Mouse (Mus musculus): ENCODE results near the gene Sct. TPM values are rescaled to one million over a fixed set of nuclear protein-coding genes. Genes with fewer than 3 reads are reported as not detected.

The Sct gene
- not detected in 2 replicates for total RNA-seq (2017)

DNA sequence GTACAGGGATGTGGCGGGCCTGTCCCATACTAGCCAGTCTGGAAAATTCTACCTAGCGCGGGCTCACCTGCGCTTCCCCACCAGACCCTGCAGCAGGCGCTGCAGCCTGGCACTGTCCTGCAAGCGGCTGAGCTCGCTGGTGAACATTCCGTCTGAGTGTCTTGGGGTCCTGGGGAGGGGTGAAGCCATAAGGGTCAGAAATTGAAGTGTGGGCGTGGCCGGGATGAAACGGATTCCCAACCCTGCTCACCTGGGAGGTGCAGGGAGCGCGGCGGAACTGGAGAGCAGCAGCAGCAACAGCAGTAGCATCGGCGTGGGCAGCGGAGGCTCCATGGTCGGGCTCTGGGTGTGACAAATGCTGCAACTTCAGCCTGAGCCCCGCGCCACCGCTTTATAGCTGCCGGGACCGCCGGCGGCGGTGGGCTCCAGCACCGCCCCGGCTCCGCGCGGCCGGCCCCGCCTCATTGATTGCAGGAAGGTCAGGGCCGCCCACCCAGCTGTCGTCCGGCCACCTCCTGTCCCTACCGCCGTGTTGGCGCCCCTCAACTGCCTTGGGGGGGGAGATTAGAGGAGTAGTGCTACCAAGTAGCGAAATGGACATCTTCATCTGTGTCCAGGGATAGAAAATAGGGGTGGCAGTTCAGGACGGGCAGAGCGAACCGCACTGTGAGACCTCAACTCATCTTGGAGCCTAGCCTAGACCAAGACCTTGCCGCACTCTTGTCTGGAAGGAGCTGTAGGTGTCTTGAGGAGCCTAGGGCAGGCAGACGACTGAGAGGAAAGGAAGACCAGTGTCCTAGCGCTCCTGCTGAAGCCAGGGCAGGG is at the start of gene Sct:
Gene Sct (minus strand): TSS at position 368 of the 825 bp plus-strand sequence.
- peak; percentile 47 for ATAC-seq (replicated peaks; ENCODE audit: low read depth, poor library complexity, severe bottlenecking)

DNA sequence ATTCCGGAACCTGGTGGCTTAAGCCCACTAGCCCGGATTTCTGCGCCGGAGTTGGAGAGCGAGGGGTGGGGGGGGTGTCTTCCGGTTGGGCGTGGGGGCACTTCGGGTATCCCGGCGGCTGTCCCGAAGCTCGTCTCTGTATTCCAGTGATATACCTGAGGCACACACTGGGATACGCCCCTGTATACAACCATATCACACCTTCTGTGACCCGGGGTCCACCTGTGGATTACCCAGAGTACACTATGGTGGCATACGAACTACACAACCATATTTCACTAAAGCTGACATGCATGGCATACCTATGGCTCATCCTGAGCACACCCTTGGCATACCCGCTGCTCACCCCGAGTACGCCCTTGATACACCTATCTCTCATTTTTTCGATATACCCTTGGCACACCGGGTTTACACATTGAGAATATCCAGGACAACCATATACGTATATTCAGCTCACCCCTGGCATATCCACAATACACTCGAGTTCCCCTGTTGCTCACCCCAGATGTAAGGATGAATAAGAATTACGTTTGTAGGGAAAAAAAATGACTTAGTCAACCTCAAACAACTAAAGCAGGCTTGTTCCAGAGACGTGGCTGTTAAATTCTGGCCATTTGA is 49.5 kb upstream of the Sct start:
- ATAC-seq (replicated peaks; ENCODE audit: low read depth, poor library complexity, severe bottlenecking), result no peak

DNA sequence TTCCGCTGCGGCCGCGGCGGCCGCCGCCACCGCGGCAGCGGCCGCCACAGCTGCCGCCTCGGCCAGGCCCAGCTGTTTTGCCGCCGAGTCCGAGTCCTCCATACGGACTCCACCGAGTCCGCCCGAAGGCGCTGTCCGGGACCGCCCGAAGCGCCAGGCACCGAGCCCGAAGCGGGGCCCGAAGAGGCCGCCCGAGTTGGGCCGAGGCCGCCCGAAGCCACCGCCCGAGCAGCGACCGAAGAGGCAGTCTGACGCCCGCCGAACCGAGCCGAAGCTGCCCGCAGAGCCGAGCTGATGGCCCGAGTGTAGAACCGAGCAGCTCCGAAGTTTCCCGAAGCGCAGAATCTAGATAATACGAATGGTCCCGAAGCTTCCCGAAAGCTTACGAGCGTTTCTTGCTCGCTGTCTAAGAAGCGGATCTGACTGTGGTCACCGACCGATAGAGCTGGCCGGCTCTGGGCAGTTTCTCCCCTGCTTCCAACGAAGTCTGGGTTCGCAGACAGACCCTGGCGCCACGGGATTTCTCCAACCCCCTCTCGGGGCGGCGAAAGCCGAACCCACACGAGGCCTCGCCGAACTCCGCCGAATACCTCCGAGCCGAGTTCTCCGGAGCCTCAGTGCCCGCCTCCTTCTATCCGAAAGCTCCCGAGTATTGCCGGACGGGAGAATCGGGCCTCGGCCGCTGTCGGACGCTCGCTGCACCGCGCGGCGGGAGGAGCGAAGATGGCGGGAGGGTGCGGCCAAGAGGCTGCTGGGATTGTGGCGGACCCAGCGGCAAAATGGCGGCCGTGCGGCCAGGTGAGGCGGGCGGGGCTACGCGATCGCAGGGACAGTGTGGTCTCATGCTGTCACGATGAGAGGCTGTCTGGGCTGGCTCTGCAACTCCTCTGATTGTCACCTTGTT is 48.8 kb upstream of the Sct start, which contains the start of the genes Deaf1 and Tmem80:
Gene Deaf1 (minus strand): TSS at position 222 of the 904 bp plus-strand sequence.
Gene Tmem80 (plus strand): TSS at position 271 of the 904 bp plus-strand sequence.
- ATAC-seq (replicated peaks; ENCODE audit: low read depth, poor library complexity, severe bottlenecking), result peak; percentile 92

DNA sequence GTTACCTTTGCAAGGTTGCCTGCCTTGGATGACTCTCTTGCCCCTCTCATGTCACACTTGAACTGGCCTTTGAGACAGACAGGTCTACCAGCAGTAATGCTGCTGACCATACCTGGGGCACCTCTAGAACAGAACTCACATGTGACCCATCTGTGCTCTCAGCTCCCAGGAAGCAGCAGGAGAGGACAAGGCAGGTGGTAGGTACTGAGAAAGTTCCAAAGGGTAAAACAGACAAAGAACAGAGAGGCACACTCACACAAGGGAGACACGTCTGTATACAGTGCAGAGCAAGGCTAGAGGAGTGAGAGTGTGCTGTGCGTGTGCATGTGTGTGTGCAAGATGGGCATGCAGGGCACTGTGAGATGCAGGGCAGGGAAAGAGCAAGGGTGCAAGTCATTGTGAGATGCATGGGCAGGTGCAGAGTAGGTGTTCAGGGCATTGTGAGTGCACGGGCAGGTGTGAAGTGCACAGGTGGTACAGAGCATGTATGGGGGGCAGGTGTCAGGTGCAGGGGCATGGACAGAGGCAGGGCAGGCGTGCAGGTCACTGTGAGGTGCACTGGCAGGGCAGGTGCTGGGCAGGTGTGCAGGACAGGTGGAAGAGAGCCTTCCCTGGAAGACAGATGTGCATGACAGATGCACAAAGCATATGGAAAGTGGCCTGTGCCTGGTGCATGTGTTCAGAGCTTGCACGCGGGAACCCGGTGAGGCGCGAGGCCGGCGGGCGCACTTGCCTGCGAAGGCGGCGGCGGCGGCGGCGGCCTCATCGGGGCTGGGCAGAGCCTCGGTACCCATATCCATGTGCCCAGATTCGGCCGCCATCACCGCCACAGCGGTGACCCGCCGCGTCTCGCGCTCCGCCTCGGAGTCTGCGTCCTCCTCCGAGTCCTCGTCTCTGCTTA is 47.9 kb upstream of the Sct start:
- 0 out of 2 replicates have a peak, but pooled peaks have one; percentile 0 for ATAC-seq (replicated peaks; ENCODE audit: low read depth, poor library complexity, severe bottlenecking)

DNA sequence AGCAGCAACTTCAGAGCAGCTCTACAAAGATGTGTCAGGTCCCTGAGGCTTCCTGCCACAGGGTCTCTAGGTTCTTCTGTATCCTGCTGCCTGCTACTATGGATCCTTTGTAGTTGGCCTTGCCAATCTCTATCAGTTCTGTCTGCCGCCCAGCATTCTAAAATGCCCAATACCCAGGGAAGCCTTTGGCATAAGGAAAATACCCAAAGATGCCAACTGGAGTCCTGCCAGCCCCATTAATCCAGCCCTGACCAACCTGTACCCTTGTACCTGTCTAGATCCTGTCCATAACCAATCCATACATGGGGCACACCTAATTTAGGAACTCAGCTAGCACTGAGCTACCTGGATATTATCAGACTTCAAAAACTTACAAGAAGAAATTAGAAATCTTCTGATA is 45.8 kb upstream of the Sct start:
- no peak for ATAC-seq (replicated peaks; ENCODE audit: low read depth, poor library complexity, severe bottlenecking)

DNA sequence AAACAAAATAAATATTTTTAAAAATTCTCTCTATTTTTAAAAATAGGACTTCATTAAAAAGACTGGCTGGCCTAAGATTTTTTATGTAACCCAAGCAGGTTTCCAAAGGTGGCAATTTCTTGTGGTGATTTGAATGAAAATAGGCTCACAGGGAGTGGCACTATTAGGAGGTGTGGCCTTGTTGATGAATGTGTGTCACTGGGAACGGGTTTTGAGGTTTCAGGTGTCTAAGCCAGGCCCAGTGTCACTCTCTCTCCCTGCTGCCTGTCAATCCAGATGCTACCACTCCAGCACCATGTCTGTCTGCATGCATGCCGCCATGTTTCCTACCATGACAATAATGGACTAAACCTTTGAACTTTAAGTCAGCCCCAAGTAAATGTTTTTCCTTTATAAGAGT is 40.5 kb upstream of the Sct start:
- ATAC-seq (replicated peaks; ENCODE audit: low read depth, poor library complexity, severe bottlenecking), result no peak

DNA sequence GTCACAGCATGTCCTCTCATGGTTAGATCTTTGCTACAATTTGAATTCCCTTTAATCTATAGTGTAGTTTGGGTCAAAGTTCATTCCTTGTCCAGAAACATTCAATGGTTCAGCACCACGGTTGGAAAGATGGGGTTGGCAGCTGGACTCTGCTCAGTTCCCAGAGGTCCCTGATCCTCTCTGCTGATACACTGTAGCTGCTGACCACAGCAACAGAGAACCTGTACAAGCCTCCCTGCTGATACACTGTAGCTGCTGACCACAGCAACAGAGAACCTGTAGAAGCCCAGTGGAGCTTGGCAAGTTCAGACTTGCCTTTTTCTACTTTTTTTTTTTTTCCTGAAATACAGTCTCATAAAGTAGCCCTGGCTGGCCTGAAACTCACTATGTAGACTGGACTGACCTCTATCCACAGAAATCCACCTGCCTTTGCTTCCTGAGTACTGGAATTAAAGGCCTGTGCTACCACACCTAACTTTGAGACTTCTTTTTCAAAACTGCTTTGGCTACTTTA is 38.7 kb upstream of the Sct start:
- no peak for ATAC-seq (replicated peaks; ENCODE audit: low read depth, poor library complexity, severe bottlenecking)

DNA sequence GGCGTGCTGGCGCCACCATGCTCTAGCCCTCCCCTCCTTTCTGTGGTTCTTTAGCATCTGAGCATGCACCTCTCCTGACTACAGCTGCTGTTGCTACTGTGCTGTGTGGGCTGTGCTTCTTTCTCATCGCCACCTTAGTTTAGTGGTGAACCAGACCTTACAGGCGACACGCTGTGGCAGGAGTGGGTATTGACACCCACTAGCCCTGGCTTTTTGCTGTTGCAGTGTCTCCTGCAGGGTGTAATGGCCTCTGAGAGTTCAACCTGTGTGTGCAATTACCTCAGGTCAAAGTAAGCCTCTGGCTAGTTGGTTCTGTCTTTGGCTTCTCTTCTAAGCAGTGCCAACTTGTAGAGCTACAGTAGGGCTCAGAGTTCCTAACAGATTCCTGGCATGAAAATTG is 37.0 kb upstream of the Sct start:
- ATAC-seq (replicated peaks; ENCODE audit: low read depth, poor library complexity, severe bottlenecking), result peak; percentile 94

DNA sequence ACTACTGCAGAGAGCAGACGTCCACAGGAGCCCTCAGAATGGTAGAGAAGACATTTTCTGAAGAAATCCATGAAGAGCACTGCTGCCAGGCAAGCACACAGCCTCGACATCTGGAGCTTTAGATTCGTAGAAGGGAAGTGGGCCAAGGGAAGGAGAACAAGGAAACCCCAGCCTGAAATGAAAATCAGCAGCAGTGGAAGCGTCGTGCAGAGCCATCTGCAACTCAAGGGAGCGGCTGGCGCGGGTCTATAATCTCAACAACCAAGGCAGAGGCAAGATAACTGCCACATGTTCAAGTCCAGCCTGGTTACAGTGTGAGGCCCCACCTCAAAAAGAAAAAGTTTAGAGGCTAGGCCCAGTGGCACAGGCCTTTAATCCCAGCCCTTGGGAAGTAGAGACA is 36.1 kb upstream of the Sct start:
- ATAC-seq (replicated peaks; ENCODE audit: low read depth, poor library complexity, severe bottlenecking), result no peak

DNA sequence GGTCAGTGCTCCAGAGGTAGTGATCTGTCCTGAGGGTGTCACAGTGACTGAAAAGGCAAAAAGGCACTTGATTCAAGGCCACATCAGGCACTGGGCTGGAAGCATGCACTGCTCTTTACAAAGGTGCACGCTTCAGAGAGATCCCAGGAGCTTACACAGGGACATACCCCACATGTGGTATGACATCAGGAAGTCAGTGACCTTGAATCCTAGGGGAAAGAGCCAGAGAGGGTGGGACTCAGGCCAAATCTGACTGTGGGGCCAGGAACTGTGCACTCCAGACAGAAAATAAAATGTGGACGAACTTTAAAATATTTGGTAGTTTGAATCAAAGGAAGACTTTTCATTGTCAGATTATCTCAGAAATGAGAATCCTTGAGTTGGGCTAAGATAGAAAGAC is 35.5 kb upstream of the Sct start:
- ATAC-seq (replicated peaks; ENCODE audit: low read depth, poor library complexity, severe bottlenecking), result no peak

DNA sequence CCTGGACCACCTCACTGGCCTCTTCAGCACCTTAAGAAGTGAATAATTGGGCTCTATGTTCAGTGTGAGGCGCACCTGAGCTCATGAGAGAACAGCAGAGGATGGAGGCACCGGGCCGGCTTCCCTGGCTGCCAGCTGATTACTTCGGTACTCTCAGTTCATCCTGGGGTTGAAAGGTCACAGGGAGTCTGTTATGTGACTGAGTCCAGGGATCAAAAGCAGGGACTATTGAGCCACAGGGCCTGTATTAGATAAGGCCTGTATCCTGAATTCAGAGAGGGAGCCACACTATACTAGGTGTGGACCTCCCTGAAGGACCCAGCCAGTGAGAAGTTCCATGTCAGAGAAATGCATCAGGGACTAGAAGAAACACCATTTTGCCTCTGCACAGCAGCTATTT is 25.6 kb upstream of the Sct start:
- no peak for ATAC-seq (replicated peaks; ENCODE audit: low read depth, poor library complexity, severe bottlenecking)

DNA sequence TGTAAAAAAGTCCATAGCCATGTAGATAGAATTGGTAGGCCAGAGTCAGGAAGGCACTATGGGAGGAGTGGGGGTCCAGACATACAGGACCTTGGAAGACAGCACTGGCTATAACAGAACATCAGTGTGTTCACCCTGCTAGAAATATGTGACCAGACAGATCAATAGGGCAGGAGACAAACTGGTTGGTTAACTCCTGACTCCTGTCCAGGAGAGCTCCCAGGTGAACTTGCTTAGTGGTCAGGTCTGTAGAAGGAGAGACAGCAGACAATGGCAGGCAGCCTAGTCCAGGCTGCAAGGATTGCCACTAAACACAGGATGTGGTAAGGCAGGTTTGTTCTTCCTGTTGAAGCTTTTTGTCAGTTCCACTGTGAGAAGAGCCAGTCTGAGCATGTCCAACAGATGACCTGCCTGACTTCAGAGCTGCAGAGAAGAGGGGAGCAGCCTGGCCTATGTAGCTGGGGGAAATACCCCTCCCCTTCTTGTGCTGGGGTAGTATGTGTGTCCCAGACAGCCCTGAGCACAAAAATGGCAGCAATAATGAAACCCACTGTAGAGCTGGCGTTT is 23.9 kb upstream of the Sct start:
- 0 out of 2 replicates have a peak, but pooled peaks have one; percentile 18 for ATAC-seq (replicated peaks; ENCODE audit: low read depth, poor library complexity, severe bottlenecking)

DNA sequence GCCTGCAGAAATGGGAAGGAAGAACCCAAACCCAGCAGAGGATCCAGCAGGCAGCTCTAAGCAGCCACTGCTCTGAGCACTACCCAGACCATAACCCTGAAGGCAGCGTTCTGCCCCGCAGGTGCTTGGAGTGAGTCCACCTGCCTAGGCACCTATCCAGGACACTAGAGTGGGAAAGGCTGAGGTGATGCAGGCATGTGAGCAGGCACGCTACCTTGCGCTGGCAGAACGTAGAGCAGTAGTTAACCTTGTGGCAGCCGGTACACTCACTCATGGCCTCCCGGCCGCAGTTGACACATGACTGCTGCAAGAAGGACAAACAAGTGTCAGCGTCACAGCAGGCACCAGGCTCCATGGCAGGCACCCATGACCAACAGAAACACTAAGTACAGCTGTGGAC is 22.5 kb upstream of the Sct start:
- no peak for ATAC-seq (replicated peaks; ENCODE audit: low read depth, poor library complexity, severe bottlenecking)

DNA sequence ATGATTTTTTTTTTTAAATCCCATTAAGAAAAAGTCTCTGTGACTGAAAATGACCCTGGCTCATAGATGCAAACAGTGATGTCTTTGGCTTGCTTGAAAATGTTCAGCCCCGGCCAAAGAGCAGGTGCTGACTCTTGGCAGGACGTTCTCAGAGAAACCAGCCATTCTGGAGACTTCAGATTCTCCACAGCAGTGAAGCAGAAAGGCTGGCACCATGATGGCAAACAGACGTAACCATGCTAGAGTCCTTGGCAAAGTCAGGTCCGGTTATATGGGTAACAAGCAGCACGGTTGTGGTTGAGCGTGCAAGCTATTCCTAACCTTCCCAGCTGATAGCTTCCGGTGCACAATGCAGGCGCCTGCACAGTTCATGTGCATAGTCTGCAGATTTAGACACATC is 20.2 kb upstream of the Sct start:
- ATAC-seq (replicated peaks; ENCODE audit: low read depth, poor library complexity, severe bottlenecking), result no peak

DNA sequence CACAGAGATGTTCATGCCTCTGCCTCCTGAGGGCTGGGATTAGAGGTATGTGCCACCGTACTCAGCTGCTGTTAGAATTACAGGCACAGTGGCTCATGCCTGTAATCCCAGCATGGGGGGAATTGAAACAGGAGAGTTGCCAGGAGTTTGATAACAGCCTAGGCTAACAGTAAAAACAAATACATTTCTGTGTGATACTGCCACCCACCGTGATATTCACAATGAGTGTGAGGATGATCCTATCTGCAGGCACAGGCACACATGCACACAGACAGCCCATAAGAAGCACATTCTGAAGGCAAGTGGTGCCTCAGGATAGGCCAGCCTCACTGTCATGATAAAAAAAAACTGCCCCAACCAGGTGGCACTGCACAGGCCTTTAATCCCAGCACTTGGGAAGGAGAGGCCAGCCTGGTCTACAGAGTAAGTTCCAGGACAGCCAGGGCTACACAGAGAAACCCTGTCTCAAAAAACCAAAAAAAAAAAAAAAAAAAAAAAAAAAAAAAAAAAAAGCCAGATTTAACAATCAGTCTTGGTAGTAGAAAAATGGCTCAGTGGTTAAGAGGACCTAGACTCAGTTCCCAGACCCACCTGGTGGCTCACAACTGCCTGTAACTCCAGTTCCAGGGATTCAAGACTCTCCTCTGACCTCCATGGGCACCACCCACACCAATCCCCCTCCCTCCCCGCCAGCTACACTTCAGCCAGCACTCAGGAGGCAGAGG is 19.2 kb upstream of the Sct start:
- no peak for ATAC-seq (replicated peaks; ENCODE audit: low read depth, poor library complexity, severe bottlenecking)

DNA sequence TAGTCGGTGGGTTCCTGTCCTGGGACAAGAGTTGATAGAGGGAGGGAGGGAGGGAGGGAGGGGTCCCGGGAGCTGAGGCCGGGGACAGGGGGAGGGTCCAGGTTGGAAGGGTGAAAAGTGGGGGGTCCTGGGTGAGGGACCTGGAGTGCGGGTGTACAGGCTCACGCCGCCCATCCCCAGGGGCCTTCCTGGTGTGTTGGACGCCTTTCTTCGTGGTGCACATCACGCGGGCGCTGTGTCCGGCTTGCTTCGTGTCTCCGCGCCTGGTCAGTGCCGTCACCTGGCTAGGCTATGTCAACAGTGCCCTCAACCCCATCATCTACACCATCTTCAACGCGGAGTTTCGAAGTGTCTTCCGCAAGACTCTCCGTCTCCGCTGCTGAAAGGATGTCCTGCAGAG is 15.5 kb upstream of the Sct start:
- no peak for ATAC-seq (replicated peaks; ENCODE audit: low read depth, poor library complexity, severe bottlenecking)

DNA sequence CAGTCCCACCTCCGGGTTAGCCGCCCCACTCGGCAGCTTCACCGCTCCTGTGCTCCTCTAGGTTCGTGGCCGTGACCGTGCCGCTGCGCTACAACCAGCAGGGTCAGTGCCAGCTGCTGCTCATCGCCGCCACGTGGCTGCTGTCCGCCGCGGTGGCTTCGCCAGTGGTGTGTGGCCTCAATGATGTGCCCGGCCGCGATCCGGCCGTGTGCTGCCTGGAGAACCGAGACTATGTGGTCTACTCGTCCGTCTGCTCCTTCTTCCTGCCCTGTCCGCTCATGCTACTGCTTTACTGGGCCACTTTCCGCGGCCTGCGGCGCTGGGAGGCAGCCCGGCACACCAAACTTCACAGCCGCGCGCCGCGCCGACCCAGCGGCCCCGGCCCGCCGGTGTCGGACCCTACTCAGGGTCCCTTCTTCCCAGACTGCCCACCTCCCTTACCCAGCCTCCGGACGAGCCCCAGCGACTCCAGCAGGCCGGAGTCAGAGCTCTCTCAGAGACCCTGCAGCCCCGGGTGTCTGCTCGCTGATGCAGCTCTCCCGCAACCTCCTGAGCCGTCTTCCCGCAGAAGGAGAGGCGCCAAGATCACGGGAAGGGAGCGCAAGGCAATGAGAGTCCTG is 15.0 kb upstream of the Sct start:
- peak; percentile 58 for ATAC-seq (replicated peaks; ENCODE audit: low read depth, poor library complexity, severe bottlenecking)

Measured in common myeloid progenitor, adult 5-6 weeks (primary cell).